Mouse (Mus musculus) CH12.LX (cell line): ENCODE data around the gene Etv6. TPM values are rescaled to one million over a fixed set of nuclear protein-coding genes. Genes with fewer than 3 reads are reported as not detected.
A peak's percentile ranks its signal among the peaks of the same experiment; 100 is the strongest.

Experiments used
- DNase-seq: peaks from one replicate; pipeline ENCODE4 v3.0.0-alpha.2; 2013; ENCODE audit errors: extremely low read depth
- H3K27ac ChIP-seq: 2 replicates; pipeline ENCODE4 v1.5.1; 2012; ENCODE audit warnings: low read depth, mild to moderate bottlenecking, control low read depth, moderate library complexity; ENCODE audit not compliant: insufficient read depth
- H3K27me3 ChIP-seq: replicated peaks from 2 replicates; pipeline ENCODE3; 2012; ENCODE audit warnings: inconsistent platforms
- H3K36me3 ChIP-seq, 2 experiments: replicated peaks in 1 of 2; 2 replicates each; pipeline versions ENCODE3 to v1.6.1; 2012; ENCODE audit warnings: inconsistent platforms in 1 of 2, low read length in 1 of 2, mild to moderate bottlenecking in 1 of 2, mixed read lengths in 1 of 2, moderate library complexity in 1 of 2; ENCODE audit not compliant: control insufficient read depth in 1 of 2, insufficient read depth in 1 of 2
- H3K4me1 ChIP-seq, 2 experiments: 2 replicates each; pipeline ENCODE4 v1.6.1; 2012; ENCODE audit warnings: inconsistent platforms in 1 of 2, moderate library complexity in 1 of 2; ENCODE audit not compliant: insufficient read depth in 2 of 2, control insufficient read depth in 1 of 2
- H3K4me2 ChIP-seq: 2 replicates; pipeline ENCODE4 v1.6.1; 2012; ENCODE audit warnings: low read depth, mild to moderate bottlenecking, control low read depth; ENCODE audit not compliant: poor library complexity, insufficient read depth, severe bottlenecking
- H3K4me3 ChIP-seq, 3 experiments: fragments of 150-350 bp in 1 of 3; sonication (generic) in 1 of 3; replicated peaks in 1 of 3; 2 replicates each; pipeline versions ENCODE3 to v1.5.1; 2011 to 2012; ENCODE audit warnings: low read depth in 2 of 3, low read length in 2 of 3, mild to moderate bottlenecking in 2 of 3, moderate library complexity in 2 of 3, control low read depth in 1 of 3, improper control_type of control experiment in 1 of 3, inconsistent platforms in 1 of 3, mixed read lengths in 1 of 3; ENCODE audit not compliant: poor library complexity in 1 of 3
- H3K79me2 ChIP-seq: replicated peaks from 2 replicates; pipeline ENCODE4 v1.6.1; 2012; ENCODE audit warnings: mild to moderate bottlenecking, moderate library complexity; ENCODE audit not compliant: control insufficient read depth, poor library complexity, insufficient read depth, severe bottlenecking; ENCODE audit errors: extremely low read depth
- H3K9ac ChIP-seq: 2 replicates; pipeline ENCODE4 v1.6.1; 2012; ENCODE audit warnings: low read depth, mild to moderate bottlenecking, control low read depth, moderate library complexity; ENCODE audit not compliant: insufficient read depth
- H3K9me3 ChIP-seq: replicated peaks from 2 replicates; pipeline ENCODE3; 2012; ENCODE audit warnings: low read length, inconsistent platforms, mixed read lengths
- BHLHE40 ChIP-seq: IDR thresholded peaks from 2 replicates; pipeline ENCODE4 v1.6.1; 2011; ENCODE audit warnings: mild to moderate bottlenecking, low read depth, low read length, improper control_type of control experiment
- CHD1 ChIP-seq: IDR thresholded peaks from 2 replicates; pipeline ENCODE4 v1.6.1; 2012; ENCODE audit warnings: low read depth, low read length, improper control_type of control experiment, inconsistent platforms
- CHD2 ChIP-seq: IDR thresholded peaks from 2 replicates; pipeline ENCODE4 v1.6.1; 2011; ENCODE audit warnings: low read length, improper control_type of control experiment
- ELF1 ChIP-seq: IDR thresholded peaks from 2 replicates; pipeline ENCODE4 v1.6.1; 2014; ENCODE audit warnings: low read depth, mild to moderate bottlenecking, inconsistent platforms, low read length, improper control_type of control experiment
- ETS1 ChIP-seq: conservative IDR thresholded peaks from 2 replicates; pipeline ENCODE4 v1.6.1; 2012; ENCODE audit warnings: low read depth, mild to moderate bottlenecking, inconsistent platforms, low read length, improper control_type of control experiment, moderate library complexity
- IRF4 ChIP-seq: IDR thresholded peaks from 2 replicates; pipeline ENCODE4 v1.6.1; 2014; ENCODE audit warnings: low read depth, mild to moderate bottlenecking, inconsistent platforms, low read length, improper control_type of control experiment
- MEF2A ChIP-seq: IDR thresholded peaks from 2 replicates; pipeline ENCODE4 v1.6.1; 2014; ENCODE audit warnings: low read depth, mild to moderate bottlenecking, inconsistent platforms, low read length, improper control_type of control experiment, borderline replicate concordance
- PAX5 ChIP-seq: IDR thresholded peaks from 2 replicates; pipeline ENCODE4 v1.6.1; 2012; ENCODE audit warnings: low read length, inconsistent platforms, mixed read lengths
- POLR2A ChIP-seq: IDR thresholded peaks from 2 replicates; pipeline ENCODE4 v1.6.1; 2011; ENCODE audit warnings: low read depth, mild to moderate bottlenecking, improper control_type of control experiment, low read length
- POLR2AphosphoS2 ChIP-seq: IDR thresholded peaks from 2 replicates; pipeline ENCODE4 v1.6.1; 2011; ENCODE audit warnings: low read depth, low read length, improper control_type of control experiment
- RCOR1 ChIP-seq: conservative IDR thresholded peaks from 2 replicates; pipeline ENCODE4 v1.6.1; 2012; ENCODE audit warnings: low read depth, mild to moderate bottlenecking, inconsistent platforms, low read length, improper control_type of control experiment
- TBP ChIP-seq: conservative IDR thresholded peaks from 2 replicates; pipeline ENCODE4 v1.6.1; 2011; ENCODE audit warnings: low read depth, low read length, improper control_type of control experiment
- TCF12 ChIP-seq: IDR thresholded peaks from 2 replicates; pipeline ENCODE4 v1.6.1; 2014; ENCODE audit warnings: low read depth, mild to moderate bottlenecking, inconsistent platforms, low read length, improper control_type of control experiment
- UBTF ChIP-seq: IDR thresholded peaks from 2 replicates; pipeline ENCODE4 v1.6.1; 2012; ENCODE audit warnings: low read depth, mild to moderate bottlenecking, inconsistent platforms, low read length, improper control_type of control experiment, moderate library complexity
- ZC3H11A ChIP-seq: IDR thresholded peaks from 2 replicates; pipeline ENCODE4 v1.6.1; 2012; ENCODE audit warnings: low read depth, mild to moderate bottlenecking, inconsistent platforms, low read length, improper control_type of control experiment
- ZNF384 ChIP-seq: IDR thresholded peaks from 2 replicates; pipeline ENCODE4 v1.6.1; 2012; ENCODE audit warnings: low read depth, low read length, improper control_type of control experiment, inconsistent platforms
- dilution Hi-C: fragments of 300-500 bp; cut with MboI; formaldehyde crosslinking; loops from 2 replicates; pipeline ENCODE4 v1.14.3; 2020; ENCODE audit warnings: low sequenced_read_pairs; ENCODE audit not compliant: extremely low pct_unique_long_range_greater_than_20kb, extremely low pct_ligation_motif_present
- in situ Hi-C: fragments of 300-500 bp; cut with MboI; formaldehyde crosslinking; loops from 3 replicates; pipeline ENCODE4 v1.14.3; 2019; ENCODE audit warnings: low sequenced_read_pairs, low pct_ligation_motif_present, low pct_unique_long_range_greater_than_20kb, mixed read lengths
- polyA plus RNA-seq: library from polyadenylated mRNA; unstranded; fragments of >175 nt; gene quantifications from 2 replicates; pipeline ENCODE4 v1.2.1, GENCODE M21; 2012; ENCODE audit warnings: low read depth; ENCODE audit not compliant: insufficient read length
- total RNA-seq, 2 experiments: library from RNA; depleted of rRNA; stranded (reverse); fragments of 300-350 nt in 1 of 2; fragments of >200 nt in 1 of 2; gene quantifications; 2 replicates each; pipeline ENCODE4 v1.2.3; 2012 to 2014

The Etv6 gene
- total and polyA plus RNA-seq, 3 experiments: 7.6 to 29.5 (median 10.1) TPM

- H3K4me2 ChIP-seq: no peak overlapping the region
- H3K27me3 ChIP-seq: no peaks in the 10 kb centered on the region
- H3K27ac ChIP-seq: no peak overlapping the region
- no peak for DNase-seq
- 0 out of 2 replicates have a peak, but pooled peaks cover 2% of the 10 kb centered on the region for H3K79me2 ChIP-seq
- peaks cover 34 to 98% of the 10 kb centered on the region in 2 experiments for H3K4me1 ChIP-seq
- TF ChIP-seq ZNF384 (peak; percentile 58), POLR2AphosphoS2 (no peak)
- H3K9me3 ChIP-seq: no peaks in the 10 kb centered on the region
- in situ Hi-C loops (no loop called here), dilution Hi-C loops (no loop called here)
- H3K9ac ChIP-seq: no peak overlapping the region
- peaks cover 0 to 55% of the 10 kb centered on the region in 2 experiments for H3K36me3 ChIP-seq
- no peak overlapping the region for H3K4me3 ChIP-seq
Measured at GRCm38 (mm10) chr6:134144231-134145130, 109.0 kb downstream of the Etv6 start.

- H3K27ac ChIP-seq: no peak overlapping the region
- H3K36me3 ChIP-seq: peaks cover 2 to 69% of the 10 kb centered on the region in 2 experiments
- H3K9ac ChIP-seq: no peak overlapping the region
- H3K4me3 ChIP-seq: no peak overlapping the region
- DNase-seq: no peak
- no peaks in the 10 kb centered on the region for H3K9me3 ChIP-seq
- H3K4me1 ChIP-seq: peaks cover 25 to 99% of the 10 kb centered on the region in 2 experiments
- H3K27me3 ChIP-seq: no peaks in the 10 kb centered on the region
- in situ Hi-C loops (no loop called here), dilution Hi-C loops (no loop called here)
- peaks cover 2% of the 10 kb centered on the region; the same call in 1 of the 2 replicates for H3K79me2 ChIP-seq
- peak overlapping the region; percentile 39 for H3K4me2 ChIP-seq
- TF ChIP-seq TCF12 (peak; percentile 43; the same call in 1 of the 2 replicates), BHLHE40 (peak; percentile 27; the same call in 1 of the 2 replicates), TBP (no peak), ETS1 (peak; percentile 55), PAX5 (no peak), IRF4 (peak; percentile 11; the same call in 1 of the 2 replicates)
Measured at GRCm38 (mm10) chr6:134147596-134148442, 112.3 kb downstream of the Etv6 start.

- H3K79me2 ChIP-seq: peaks cover 2% of the 10 kb centered on the region; the same call in 1 of the 2 replicates
- H3K4me1 ChIP-seq: peaks cover 18 to 98% of the 10 kb centered on the region in 2 experiments
- H3K9me3 ChIP-seq: no peaks in the 10 kb centered on the region
- H3K27ac ChIP-seq: no peak overlapping the region
- no peak overlapping the region for H3K9ac ChIP-seq
- H3K36me3 ChIP-seq: peaks cover 2 to 65% of the 10 kb centered on the region in 2 experiments
- in situ Hi-C loops (no loop called here), dilution Hi-C loops (no loop called here)
- no peaks in the 10 kb centered on the region for H3K27me3 ChIP-seq
- TF ChIP-seq IRF4: no peak
- no peak for TF ChIP-seq MEF2A
- no peak for TF ChIP-seq ELF1
- no peak for TF ChIP-seq UBTF
- no peak for TF ChIP-seq PAX5
- no peak for TF ChIP-seq CHD2
- TF ChIP-seq CHD1: no peak
- TF ChIP-seq POLR2A: no peak
- no peak for TF ChIP-seq POLR2AphosphoS2
- no peak for TF ChIP-seq RCOR1
- no peak for TF ChIP-seq ZC3H11A
- TF ChIP-seq, all 38 proteins: peak for 0
- DNase-seq: no peak
- H3K4me2 ChIP-seq: peak overlapping the region; percentile 39
- no peak overlapping the region for H3K4me3 ChIP-seq
Measured at GRCm38 (mm10) chr6:134148443-134148942, 113.0 kb downstream of the Etv6 start.
